Mouse (Mus musculus): ENCODE data around the gene Cdk14.

DNA sequence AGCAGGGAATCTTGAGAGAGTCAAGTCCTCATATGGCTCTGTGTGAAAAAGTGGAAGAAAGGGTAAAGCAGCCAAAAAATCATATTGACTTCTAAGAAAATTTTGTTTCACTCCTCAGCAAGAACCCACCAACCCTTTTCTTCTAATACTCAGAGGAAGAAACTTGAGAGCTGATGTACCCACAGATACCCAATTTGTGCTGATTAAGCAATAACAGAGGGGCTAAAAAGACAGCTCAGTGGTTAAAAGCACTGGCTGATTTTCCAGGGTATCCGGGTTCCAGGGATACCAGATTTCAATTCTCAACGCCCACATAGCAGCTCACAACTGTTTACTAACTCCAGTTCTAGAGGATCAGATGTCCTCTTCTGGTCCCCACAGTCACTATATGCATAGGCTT lies 401.9 kb downstream of the Cdk14 start:
- TF ChIP-seq CTCF (IDR thresholded peaks at IDR 0.05; ENCODE audit: low read depth, low read length), result no peak
- no peak for TF ChIP-seq POLR2A (IDR thresholded peaks at IDR 0.05; ENCODE audit: insufficient read depth, low read length)
- TF ChIP-seq EP300 (IDR thresholded peaks at IDR 0.05; ENCODE audit: insufficient read depth, low read depth, low read length), result no peak
